Mouse (Mus musculus): ENCODE measurements around the gene Cacnb4.

DNA sequence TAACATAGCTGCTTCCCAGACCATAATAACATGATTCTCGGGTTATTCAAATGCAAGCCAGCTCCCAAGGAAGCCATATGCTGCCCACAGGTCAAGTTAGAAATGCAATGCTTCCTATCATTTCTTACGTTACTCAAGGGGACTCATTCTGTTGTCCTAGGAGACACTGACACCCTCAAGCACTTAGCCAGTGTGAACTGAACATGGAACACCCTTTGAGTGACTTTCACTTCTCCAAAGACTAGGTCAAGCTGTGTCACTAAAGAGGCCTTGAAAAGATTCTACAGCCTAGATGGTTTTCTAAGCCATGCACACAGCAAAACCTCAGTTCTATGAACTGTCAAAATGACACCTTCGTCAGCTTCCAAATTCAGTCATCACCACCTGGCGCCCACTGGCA is 98.9 kb downstream of the Cacnb4 start:
- TF ChIP-seq CTCF (conservative IDR thresholded peaks at IDR 0.05; ENCODE audit: low read length) (no peak), NANOG (IDR thresholded peaks at IDR 0.05; ENCODE audit: borderline replicate concordance, low read length) (no peak)
